Mouse (Mus musculus) testis, postnatal 14 days (tissue): ENCODE results near the gene Maml2.

Experiments used
- DNase-seq: peaks from one replicate; pipeline ENCODE4 v3.0.0; 2021; ENCODE audit warnings: low spot score

Maml2 gene

DNA sequence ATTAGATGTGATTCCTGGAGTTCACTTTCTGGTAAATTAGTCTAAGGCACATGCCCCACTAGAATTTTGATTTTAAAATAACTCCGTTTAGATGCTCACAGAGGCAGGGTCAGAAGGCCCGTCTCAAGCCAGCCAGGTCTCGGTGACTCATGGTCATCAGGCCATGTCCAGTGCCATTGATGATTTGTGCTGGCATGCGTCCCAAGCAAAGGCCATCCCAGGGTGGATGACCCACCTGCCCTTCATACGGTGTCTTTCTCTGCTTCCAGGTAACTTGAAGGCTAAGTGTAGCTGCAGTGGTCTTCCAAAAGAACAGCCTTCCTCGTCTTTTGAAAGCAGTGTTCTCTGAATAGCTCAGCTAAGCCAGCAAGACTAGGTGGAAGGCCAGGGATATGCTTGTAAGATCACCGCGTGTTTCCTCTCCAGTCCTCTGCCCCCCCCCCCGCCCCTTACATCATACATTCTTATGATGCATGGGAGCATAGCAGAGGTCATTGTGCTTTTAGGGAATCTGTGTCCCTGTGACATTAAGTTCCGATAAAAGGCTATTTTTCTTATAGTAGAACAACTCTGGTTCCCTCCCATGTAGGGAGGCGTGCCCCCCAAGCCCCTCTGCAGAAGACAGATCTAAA is 235.4 kb downstream of the Maml2 start:
- DNase-seq: no peak

DNA sequence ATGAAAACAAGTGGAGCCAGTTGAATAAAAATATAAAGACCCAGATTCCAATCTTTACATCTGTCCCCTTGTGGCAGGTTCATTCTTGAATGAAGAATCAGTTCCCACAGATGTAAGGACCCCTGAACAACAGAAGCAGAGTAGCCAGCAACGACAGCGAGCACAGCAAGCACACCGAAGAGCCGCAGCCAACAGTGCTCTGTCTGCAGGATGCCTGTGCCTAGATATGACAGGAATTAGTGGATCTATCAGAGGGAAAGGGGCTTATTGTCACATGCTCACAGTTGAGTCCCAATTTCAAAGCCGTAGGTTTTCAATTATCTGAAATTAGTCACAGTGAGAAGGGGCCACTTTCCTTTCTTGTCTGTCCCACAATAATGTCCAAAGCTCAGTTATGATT is 238.0 kb downstream of the Maml2 start:
- DNase-seq: no peak

DNA sequence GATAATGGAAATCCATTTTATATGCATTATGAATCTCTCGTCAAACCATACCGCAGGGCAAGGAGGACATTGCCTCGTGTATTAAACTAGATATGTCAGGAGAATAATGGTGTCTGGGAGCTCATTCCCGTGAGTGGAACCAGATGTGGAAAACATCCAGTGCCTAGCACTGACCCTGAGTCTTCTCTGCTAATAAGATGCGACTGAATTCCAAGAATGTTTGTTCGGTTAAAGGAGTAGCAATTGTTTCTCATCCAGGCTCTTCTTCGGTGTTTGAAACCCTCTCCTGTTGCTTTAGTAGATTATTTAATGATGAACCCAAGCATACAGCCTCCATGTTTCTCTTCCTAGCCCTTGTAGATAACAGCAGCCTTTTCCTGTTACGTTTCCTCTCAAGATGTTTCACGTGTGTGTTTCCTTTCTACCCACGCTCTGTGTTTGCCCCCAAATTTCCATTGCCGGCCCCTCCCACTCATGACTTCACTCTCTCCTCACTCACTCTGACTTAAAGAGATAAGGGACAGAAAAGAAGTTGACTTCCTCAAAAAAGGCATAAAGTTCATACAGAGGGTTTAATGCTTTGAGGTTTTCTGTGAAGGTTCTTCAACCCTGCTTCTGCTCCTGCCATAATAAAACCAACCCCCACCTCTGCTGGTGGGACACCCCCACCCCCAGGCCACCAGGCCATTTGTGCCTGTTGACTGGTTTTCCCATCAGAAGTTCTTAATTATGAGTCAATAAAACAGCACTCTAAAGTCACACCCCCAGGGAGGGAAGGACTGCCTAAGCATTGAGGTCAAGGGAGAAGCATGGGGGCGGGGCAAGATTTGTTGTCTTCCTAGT is 238.9 kb downstream of the Maml2 start:
- no peak for DNase-seq

DNA sequence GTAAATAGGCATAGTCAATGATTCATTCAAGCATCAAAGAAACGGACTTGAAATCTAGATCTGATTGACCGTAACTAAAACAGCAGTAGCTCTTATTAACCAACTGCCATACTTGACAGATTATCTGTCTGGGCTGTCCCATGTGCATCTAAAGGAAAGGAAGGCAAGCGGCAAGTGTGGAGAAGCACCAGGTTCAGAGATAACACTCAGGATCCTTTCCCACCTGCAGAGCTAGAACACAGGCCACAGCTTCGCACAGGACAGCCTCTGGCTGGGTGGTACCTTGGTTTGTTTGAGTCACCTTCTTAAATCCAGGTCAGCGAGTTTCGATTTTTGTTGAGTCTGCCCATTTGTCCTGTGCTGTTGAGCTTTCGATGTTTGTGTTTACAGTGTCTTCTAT is 240.4 kb downstream of the Maml2 start:
- DNase-seq: no peak

DNA sequence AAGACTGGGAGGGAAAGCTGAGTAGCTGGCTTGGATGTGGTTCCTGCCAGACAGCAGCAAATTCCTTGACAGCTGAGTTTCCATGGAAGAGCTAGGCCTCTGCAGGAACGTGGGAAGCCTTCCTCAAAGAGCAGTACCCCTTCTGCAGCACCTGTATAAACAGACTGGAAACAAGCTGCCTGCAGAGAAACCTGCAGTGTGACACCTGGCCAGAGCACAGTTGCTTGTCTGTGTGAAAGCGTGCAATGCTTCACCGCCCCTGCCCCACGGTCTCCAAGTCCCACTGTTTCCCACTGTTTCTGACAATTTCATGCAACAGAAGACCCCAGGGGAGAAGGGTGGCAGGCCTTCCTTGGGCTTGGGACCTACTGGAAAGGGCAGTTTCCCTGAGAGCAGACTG is 241.8 kb downstream of the Maml2 start:
- DNase-seq: no peak

DNA sequence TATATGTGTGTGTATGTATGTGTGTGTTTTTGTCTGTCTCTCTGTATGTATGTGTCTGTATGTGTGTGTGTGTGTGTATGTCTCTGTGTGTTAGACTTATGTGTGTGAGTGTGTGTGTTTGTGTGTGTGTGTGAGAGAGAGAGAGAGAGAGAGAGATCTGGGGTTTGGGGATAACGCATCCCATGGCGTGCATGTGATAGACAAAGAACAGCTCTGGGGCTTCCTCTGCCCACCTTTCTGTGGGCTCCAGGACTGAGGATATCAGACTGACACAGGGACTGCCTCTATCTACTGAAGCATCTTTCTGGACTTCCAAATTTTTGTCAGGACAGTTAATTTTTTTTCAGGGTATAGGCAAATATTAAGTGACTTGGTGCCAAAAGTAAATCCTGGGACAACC is 242.5 kb downstream of the Maml2 start:
- DNase-seq: no peak

DNA sequence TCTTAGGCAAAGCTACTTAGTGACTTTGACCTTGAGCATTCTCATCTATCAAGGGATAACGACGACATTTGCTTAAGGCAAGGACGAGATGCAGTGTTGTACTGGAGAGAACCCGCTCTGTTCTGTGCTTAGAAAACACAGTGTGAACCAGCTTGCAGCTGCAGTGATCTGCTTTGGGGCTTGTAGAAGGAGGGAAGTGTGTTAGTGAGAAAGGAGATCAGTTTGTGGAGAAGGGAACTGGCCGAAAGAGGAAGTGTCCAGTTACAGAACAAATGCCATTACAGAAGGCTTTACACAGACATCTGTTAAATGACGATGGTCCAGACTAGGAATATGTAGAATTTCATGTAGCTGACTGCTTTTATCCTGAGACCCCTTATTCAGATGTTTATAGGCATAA is 243.0 kb downstream of the Maml2 start:
- DNase-seq: no peak

DNA sequence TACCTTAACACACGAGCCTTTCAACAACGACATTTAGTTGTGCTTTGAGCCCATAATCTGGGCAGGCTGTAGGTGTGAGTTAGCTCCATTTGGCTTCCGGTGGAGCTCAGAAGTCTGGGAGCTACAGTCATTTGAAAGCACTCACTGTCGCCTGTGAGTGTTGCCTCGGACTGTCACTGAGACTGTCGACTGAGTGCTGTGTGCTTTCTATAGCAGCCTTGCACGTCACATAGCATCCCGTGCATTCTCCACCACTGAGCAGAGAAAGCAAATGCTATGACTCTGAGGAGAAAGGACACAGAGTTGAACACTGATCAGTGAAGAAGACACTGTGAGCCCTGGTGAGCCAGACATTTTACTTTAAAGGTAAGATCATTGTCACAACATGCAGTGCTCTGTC is 245.4 kb downstream of the Maml2 start:
- no peak for DNase-seq

DNA sequence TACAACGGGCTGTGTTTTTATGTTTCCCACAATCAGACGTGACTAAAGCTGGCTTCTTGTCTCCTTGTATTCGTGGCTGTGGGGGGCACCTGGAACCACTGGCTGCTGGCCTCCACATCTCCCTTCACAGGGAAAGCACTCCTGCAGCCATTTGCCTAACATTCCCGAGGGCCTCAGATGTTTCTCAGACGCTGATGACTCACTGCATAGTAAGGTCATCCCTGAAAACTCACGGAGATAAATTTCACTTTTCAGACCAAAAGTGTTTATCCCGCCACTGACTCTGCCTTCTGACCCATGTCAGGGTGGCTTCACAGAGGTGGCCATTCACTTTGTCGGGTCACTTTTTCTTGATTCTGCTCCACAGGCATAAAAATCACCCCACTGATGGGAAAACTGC is 246.4 kb downstream of the Maml2 start:
- DNase-seq: no peak

DNA sequence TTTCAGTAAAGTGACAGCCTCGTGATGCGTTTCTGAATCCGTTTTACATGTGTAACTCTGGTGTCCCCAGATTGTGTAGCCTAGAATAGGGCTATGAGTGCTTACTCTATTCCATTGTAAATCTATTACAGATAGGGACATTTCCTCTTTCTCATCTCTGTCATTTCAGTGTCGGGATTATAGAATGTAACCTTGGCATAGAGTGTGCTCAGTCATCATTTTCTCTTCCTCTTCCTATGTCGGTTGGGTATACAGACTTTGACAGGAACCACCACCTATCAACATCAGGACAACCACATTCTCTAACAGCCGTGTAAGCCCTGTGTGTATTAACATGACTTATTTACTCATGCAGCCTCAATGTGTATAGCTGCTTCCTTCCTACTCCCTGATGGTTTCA is 248.0 kb downstream of the Maml2 start:
- DNase-seq: no peak

DNA sequence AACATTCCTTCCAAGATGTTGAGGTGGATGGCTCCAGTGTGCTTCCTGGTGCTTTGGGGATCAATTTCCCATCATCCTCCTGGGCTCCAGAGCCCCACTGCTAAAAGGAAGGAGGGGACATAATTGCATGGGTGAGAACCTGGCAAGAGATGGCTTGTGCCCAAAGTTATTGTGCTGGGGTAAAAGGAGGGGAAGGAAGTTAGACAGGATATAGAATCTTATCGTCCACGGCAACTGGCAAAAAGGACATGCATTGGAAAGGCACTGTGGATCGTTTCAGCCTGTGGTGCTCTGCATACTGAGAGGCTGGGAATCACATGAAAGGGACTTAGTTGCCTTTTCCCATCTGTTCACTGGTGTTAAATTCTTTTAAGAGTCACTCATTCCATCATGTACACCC is 252.2 kb downstream of the Maml2 start:
- DNase-seq: no peak

DNA sequence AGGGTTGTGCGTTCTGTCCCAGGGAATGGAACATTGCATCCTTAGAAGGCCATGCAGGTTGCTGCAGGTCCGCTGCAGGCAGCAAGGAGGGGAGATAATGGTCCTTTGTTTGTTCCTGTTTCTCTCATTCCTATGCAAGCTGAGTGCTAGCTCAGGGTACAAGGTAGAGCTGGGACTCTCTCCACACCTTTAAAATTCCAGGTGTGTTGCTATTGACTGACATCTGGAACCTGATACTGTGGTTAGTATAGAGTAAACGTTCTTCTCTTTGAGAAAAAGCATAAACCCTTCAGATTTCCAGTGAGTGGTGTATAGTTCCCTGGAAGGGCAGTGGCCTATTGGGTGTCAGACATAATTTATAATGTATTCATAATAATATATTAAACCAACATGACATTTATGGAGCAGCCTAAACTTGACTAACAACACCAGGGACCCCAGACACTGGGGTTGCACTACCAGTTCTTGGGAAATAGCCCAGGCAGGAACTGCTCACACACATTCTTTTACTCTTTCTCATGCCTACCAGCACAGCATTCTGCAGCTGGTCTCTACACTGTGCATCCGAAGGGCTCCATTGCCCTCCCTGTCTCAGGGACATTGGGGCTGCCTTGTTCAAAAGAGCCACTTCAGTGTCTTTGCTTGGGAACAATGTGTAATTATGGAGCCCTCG is 254.8 kb downstream of the Maml2 start:
- no peak for DNase-seq

DNA sequence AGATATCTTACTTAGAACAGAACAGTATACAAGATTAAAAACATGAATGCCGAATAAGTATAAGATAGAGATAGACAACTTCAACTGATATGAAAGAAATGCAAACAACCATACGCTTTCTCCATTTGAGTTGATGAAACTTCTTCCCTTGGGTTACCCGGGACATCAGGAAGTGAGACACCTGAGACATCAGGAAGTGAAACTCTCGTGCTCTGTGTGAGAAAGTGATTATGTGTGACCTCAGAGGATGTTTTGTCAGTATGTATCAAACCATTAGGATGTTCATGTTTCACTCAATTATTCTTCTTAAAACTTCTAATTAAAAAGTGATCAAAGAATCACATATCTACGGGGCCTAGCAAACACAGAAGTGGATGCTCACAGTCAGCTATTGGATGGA is 257.0 kb downstream of the Maml2 start:
- no peak for DNase-seq

DNA sequence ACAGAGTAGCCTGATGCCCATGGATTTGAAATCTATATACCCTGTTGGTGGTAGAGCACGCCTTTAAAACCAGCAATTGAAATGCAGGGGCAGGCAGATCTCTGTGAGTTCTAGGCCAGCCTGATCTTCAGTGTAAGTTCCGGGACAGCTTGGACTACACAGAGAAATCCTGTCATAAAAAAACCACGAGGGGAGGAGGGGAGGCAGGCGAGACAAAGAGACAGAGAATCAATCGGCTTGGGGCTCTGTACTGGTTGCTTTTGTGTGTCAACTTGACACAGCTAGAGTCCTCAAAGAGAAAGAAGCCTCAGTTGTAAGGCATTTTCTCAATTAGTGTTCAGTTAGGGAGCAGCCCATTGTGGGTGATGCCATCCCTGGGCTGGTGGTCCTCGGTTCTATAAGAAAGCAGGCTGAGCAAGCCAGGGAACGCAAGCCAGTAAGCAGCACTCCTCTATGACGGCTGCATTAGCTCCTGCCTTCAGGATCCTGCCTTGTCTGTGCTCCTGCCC is 258.3 kb downstream of the Maml2 start:
- DNase-seq: no peak

DNA sequence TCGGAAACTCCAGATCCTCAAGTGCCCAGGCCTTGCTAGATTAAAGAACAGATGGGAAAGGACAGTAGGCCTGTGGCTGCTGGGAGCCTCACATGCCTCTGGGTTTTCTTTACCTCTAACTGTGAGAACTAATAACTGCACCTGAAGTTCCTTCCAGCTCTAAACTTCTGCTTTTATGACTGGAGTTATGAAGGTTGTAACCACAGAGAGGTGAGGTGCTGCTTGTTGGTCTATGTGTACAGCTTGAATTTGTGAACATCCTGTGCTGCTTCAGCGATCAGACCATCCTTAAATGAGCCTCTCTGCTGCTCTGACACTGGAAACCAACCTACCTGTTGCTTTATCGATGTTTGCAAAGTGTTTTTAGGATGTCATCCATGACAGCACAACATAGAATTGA is 258.9 kb downstream of the Maml2 start:
- DNase-seq: no peak

DNA sequence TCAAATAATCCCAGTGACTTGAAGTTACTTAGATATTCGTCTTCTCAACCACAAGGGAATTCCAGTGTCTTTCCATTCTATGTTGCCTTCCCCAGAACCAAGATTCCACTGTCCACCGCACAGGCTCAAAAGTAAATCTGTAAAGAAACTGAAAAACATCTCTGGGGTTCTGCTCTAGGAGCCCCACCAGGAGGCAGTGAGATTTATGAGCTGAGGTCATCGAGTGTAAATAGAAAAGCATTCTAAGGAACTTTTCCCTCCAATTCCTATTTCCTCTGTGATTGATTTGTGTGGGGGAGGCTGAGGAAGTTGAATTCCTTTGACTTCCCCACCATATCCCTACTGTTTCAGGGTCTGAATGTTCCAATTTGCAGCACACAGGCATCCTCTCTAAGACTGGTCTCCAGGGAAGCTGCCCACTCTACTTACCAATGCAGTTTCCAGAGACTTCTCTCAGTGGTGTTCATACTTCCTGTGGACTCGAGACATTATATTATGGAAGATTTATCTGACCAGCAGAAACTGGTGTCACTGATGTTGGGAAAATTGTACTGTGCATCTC is 261.1 kb downstream of the Maml2 start:
- no peak for DNase-seq

DNA sequence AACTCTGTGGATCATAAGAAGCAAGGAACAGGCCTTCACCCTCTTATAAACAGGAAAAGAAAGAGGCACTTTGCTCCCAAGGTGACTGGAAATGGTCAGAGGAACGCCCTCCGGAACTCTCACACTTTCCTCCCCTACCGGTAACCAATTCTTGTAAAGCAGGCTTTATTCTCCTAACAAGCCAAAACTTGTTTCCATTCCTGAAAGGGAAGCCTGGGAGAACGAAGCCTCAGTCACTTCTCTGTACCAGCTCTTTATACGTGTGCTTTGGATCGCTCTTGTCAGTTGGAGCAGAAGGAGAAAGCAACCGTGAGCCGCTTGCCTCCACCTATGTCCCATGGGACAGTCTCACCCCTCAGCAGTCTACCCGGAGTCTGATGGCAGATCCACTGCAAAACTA is 262.9 kb downstream of the Maml2 start:
- DNase-seq: no peak

DNA sequence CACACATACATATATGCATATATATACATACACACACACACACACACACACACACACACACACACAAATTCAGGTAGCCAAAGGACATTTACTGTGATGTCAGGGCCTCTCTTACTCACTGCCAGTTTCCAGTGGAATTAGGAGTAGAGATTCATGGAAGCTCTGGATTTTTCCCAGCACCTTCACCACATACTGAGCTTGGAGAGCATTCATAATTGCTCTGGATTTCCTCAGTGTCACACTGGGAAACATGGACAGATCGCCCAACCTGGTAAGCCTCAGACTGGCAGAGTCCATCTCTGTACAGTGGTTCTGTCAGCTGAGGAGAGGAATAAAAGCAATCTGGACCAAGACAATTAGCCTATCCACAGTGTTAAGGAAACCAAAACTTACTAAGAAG is 263.6 kb downstream of the Maml2 start:
- DNase-seq: no peak

DNA sequence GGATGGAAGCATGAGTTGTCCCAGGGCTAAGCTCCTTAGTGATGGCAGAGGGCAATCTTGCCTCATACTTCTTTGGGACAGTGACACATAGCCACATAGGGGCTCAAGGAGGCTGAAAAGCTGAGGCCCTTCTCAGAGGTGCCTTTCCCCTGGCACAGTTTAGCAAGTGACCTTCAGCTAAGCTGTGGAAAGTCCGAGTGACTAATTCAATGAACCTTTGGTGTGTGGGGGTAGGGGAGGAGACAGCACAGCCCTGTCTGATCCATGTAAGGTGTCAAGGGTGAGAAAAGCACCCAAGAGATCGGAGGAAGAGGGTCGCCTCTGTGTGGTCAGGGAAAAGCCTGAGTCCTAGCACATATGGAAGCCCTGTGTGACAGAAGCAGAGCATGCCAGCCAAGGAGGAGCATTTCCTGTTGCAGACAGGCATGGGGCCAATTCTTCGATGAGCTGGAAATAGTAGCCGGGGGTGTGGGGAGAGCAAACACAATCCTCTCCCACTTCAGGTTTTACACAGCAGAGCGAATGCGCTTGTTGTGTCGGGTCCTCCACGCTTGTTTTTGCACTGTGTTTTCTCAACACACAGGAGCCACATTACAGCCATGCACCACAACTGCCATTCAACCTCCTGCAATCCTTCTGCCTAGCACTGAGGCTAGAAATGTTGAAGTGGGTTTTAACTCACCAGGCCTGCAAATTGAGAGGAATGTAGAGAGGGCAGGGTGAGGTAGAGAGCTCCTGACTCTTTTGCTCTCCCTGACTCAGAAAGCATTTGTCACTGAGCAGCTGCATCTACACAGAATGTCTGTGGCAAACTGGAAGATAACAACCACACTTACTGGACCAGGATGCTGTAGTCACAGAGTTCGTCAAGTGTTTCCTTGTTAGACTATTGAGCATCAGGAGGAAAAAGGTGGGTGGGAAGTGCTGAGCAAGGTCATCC is 266.0 kb downstream of the Maml2 start:
- no peak for DNase-seq

DNA sequence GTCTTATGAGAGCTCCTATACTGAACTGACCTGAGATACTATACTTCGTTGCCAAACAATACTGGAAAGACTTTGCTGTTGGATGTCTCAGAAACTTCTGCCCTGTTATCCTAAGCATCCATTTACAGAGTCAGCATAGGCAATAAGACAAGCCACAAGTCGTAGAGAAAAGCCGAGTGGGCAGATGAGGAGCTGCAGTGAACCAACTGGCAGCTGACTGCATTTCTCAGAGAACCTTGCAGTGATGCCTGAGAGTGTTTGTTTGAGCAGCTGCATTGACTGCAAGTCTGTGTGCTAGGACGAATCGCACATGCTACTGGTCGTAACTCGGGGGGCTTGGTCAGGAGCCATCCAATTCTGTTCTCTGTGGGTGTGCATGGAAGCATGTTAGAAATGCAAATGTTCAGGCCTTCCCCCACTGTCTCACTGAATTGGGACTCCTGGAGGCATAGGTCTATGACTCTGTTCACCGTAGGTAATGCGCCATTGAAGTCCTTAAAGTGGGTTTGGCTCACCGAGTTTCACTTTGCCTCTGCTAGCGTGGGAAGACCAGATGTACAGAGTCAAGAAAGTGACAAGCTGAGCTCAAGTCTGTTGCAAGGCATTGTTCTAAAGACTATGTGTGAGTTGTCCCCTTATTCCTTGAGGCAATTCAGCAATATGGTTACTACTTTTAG is 267.7 kb downstream of the Maml2 start:
- DNase-seq: no peak
